Mouse (Mus musculus) C2C12 (cell line): Measurements from ENCODE around the gene Rapgef1.
"Not testable (repeated sequence)": the region's sequence is repeated elsewhere in the genome, so short reads cannot be mapped to it uniquely, and the experiment has no call there.

Experiments used
- CEBPB ChIP-seq: IDR thresholded peaks from one replicate; pipeline ENCODE4 v1.6.1; 2011; ENCODE audit warnings: low read depth, mild to moderate bottlenecking, control low read depth, moderate library complexity
- CTCF ChIP-seq: IDR thresholded peaks from one replicate; pipeline ENCODE4 v1.5.1; 2011; ENCODE audit not compliant: control insufficient read depth, insufficient read depth, insufficient read length
- FOSL1 ChIP-seq: IDR thresholded peaks from one replicate; pipeline ENCODE4 v1.8.0; 2011; ENCODE audit warnings: mild to moderate bottlenecking, low read length; ENCODE audit not compliant: poor library complexity, insufficient read depth, severe bottlenecking
- MAX ChIP-seq: IDR thresholded peaks from one replicate; pipeline ENCODE4 v1.6.1; 2011; ENCODE audit warnings: mild to moderate bottlenecking, control low read depth
- MYOD1 ChIP-seq: IDR thresholded peaks from one replicate; pipeline ENCODE4 v1.6.1; 2011; ENCODE audit warnings: low read depth; ENCODE audit not compliant: control insufficient read depth, insufficient read length
- MYOG ChIP-seq: IDR thresholded peaks from one replicate; pipeline ENCODE4 v1.6.1; 2011; ENCODE audit not compliant: control insufficient read depth, insufficient read length; ENCODE audit errors: extremely low read depth
- USF1 ChIP-seq: IDR thresholded peaks from one replicate; pipeline ENCODE4 v1.6.1; 2011; ENCODE audit warnings: low read depth, mild to moderate bottlenecking, control low read depth, moderate library complexity

DNA sequence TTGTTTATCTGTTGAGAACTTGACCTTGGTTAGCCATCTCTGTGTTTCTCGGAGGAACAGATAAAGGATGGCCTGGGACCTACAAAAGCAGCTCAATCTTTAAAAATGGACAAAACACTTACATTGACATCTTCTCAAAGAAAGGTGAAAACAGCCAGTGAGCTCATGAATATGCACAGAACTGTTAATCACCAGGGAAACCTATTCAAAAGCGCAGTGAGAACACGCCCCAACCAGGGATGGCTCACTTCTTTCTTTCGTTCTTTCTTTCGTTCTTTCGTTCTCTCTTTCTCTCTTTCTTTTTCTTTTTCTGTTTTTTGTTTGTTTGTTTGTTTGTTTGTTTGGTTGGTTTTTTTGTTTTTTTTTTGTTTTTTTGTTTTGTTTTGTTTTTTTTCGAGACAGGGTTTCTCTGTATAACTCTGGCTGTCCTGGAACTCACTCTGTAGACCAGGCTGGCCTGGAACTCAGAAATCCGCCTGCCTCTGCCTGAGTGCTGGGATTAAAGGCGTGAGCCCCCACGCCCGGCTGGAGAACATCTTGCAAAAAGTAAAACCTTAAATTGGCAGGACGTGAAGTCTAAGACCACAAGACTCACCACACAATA, 12.1 kb downstream of the Rapgef1 start:
- not testable (repeated sequence) for TF ChIP-seq CEBPB, CTCF, MAX, USF1, MYOD1, MYOG, FOSL1
